Mouse (Mus musculus) embryonic facial prominence, embryonic 14.5 days (tissue): Measurements from ENCODE around the gene Sf1. TPM values are rescaled to one million over a fixed set of nuclear protein-coding genes. Genes with fewer than 3 reads are reported as not detected.

ENCODE experiments used
- ATAC-seq: fragments of 200-750 bp; cut with Nextera tagmentation; 2 replicates; pipeline ENCODE4 v1.8.0; 2017; ENCODE audit warnings: low read depth, moderate number of reproducible peaks, moderate TSS enrichment
- DNase-seq: peaks from one replicate; pipeline ENCODE4 v3.0.0-alpha.2; 2015; ENCODE audit warnings: low spot score
- H3K27ac ChIP-seq: fragments of 300-500 bp; sonication (generic); replicated peaks from 2 replicates; pipeline ENCODE4 v1.5.1; 2014; ENCODE audit warnings: low read depth, mild to moderate bottlenecking, low read length, moderate library complexity
- H3K27me3 ChIP-seq: fragments of 300-500 bp; sonication (generic); replicated peaks from 2 replicates; pipeline ENCODE4 v1.6.1; 2014; ENCODE audit warnings: low read length; ENCODE audit not compliant: control insufficient read depth, insufficient read depth
- H3K36me3 ChIP-seq: fragments of 300-500 bp; sonication (generic); 2 replicates; pipeline ENCODE4 v1.6.1; 2014; ENCODE audit warnings: low read length, mixed read lengths; ENCODE audit not compliant: control insufficient read depth, insufficient read depth
- H3K4me1 ChIP-seq: fragments of 300-500 bp; sonication (generic); 2 replicates; pipeline ENCODE4 v1.6.1; 2014; ENCODE audit warnings: antibody characterized with exemption, low read length; ENCODE audit not compliant: control insufficient read depth, insufficient read depth
- H3K4me2 ChIP-seq: fragments of 300-500 bp; sonication (generic); 2 replicates; pipeline ENCODE4 v1.6.1; 2014; ENCODE audit warnings: low read depth, mild to moderate bottlenecking, low read length, moderate library complexity, mixed read lengths
- H3K4me3 ChIP-seq: fragments of 300-500 bp; sonication (generic); 2 replicates; pipeline ENCODE4 v1.5.1; 2014; ENCODE audit warnings: low read depth, mild to moderate bottlenecking, low read length
- H3K9ac ChIP-seq: fragments of 300-500 bp; sonication (generic); 2 replicates; pipeline ENCODE4 v1.6.1; 2014; ENCODE audit warnings: low read depth, mild to moderate bottlenecking, low read length, moderate library complexity, mixed read lengths
- H3K9me3 ChIP-seq: fragments of 300-500 bp; sonication (generic); 2 replicates; pipeline ENCODE4 v1.6.1; 2016; ENCODE audit warnings: low read length; ENCODE audit not compliant: control insufficient read depth
- WGBS: fragments of 180-500 bp; shearing (Covaris S2); extraction: QIAGEN DNeasy Blood & Tissue Kit; methylation state at CpG from one replicate; pipeline ENCODE4 v1.1.7; 2014; 5-methylcytosine and 5-hydroxymethylcytosine counted together
- polyA plus RNA-seq: library from polyadenylated mRNA; unstranded; fragments of >200 nt; fragmentation: Nextera tagmentation; extraction: Ambion mirVana; gene quantifications from 2 replicates; pipeline ENCODE4 v1.2.1, GENCODE M21; 2014

The Sf1 gene
- polyA plus RNA-seq, 1 experiment from 2014 or later = 135 TPM

DNA sequence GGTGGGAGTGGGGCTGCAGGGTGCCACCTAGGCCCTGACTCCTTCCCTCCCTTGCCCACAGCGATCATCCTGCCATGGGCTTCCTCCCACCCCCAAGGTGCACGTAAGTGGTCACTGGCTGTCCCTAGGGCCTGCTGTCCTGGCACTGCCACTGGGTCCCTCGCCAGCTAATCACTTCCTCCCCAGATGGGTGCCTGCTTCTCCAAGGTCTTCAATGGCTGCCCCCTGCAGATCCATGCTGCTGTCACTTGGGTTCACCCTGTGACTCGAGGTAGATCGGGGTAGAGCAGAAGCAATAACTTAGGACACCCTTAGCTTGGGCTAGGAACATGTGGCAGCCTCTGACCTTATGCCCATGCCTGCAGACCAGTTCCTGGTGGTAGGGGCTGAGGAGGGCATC lies 17.5 kb upstream of the Sf1 start:
- H3K27me3 ChIP-seq = no peaks in the 10 kb centered on the region
- H3K4me3 ChIP-seq = no peak overlapping the region
- no peaks in the 10 kb centered on the region for H3K4me1 ChIP-seq
- no peak for DNase-seq
- H3K27ac ChIP-seq = no peak overlapping the region
- ATAC-seq = no peak
- H3K4me2 ChIP-seq = no peak overlapping the region
- no peak overlapping the region for H3K9ac ChIP-seq
- H3K36me3 ChIP-seq = peaks cover 60% of the 10 kb centered on the region
- H3K9me3 ChIP-seq = no peaks in the 10 kb centered on the region
- 93% methylated on average over 4 of the region's 5 CpGs for WGBS

DNA sequence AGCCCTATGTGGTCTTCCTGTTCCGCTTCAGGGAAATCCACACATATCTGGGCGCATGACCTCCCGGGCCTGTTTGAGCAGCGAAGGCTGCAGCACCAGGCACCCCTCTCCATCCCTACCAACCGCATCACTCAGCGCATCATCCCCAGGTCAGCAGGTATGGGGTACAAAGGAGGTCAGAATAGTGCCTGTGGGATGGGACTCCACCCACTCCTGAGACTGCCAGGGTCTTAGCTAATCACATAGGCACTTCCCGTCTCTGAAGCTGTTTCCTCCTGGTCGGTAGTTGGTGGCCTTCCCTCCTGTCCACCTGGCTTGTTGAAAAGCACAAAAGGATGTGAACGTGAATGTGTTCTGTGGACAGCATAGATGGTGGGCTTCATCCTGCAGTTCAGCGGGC lies 16.8 kb upstream of the Sf1 start:
- WGBS = 86% methylated on average over 10 of the region's 10 CpGs
- no peak overlapping the region for H3K4me2 ChIP-seq
- no peaks in the 10 kb centered on the region for H3K27me3 ChIP-seq
- no peaks in the 10 kb centered on the region for H3K9me3 ChIP-seq
- H3K27ac ChIP-seq = no peak overlapping the region
- no peak for DNase-seq
- peaks cover 60% of the 10 kb centered on the region for H3K36me3 ChIP-seq
- H3K4me3 ChIP-seq = no peak overlapping the region
- no peaks in the 10 kb centered on the region for H3K4me1 ChIP-seq
- no peak for ATAC-seq
- H3K9ac ChIP-seq = no peak overlapping the region

DNA sequence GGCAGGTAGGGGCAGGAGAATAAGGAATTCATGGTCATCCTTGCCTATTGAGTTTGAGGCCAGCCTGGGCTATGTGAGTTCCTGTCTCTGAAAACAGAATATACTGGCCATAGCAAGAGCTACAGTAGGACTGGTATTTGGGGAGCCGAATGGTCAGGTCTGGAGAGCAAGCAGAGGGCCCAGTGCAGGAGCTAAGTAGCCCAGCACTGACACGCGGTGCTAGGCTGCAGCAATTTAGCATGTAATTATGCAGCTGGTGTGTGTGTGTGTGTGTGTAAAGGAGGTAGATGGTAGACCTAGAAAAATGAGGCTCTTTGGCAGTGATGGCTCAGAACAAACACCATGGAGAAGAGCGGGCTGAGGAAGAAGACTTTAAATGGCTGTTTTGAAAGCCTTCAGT lies 15.9 kb upstream of the Sf1 start:
- no peaks in the 10 kb centered on the region for H3K4me1 ChIP-seq
- no peaks in the 10 kb centered on the region for H3K27me3 ChIP-seq
- no peak overlapping the region for H3K4me2 ChIP-seq
- no peak overlapping the region for H3K9ac ChIP-seq
- DNase-seq (no peak), ATAC-seq (no peak)
- H3K36me3 ChIP-seq = peaks cover 62% of the 10 kb centered on the region
- H3K4me3 ChIP-seq = no peak overlapping the region
- no peak overlapping the region for H3K27ac ChIP-seq
- no peaks in the 10 kb centered on the region for H3K9me3 ChIP-seq
- WGBS = 90% methylated on average over 4 of the region's 4 CpGs

DNA sequence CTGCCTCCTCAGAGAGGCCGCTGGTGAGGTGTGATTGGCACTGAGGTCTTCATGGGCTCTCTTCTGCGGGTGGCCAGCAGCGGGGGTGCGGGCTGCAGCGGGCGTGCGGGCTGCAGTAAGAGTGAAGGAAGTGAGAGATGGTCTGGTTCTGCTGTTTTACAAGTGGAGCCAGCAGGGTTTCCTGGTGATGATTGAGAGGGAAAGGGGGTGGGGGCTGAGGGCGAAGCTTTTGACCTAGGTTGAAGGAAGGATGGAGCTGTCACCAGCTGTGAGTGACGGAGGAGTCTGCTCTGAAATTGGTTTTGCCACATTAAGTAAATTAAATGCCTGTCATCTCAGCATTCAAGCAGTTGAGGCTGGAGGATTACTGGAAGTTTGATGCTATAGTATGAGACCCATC lies 14.8 kb upstream of the Sf1 start:
- no peak overlapping the region for H3K27ac ChIP-seq
- 59% methylated on average over 9 of the region's 9 CpGs for WGBS

DNA sequence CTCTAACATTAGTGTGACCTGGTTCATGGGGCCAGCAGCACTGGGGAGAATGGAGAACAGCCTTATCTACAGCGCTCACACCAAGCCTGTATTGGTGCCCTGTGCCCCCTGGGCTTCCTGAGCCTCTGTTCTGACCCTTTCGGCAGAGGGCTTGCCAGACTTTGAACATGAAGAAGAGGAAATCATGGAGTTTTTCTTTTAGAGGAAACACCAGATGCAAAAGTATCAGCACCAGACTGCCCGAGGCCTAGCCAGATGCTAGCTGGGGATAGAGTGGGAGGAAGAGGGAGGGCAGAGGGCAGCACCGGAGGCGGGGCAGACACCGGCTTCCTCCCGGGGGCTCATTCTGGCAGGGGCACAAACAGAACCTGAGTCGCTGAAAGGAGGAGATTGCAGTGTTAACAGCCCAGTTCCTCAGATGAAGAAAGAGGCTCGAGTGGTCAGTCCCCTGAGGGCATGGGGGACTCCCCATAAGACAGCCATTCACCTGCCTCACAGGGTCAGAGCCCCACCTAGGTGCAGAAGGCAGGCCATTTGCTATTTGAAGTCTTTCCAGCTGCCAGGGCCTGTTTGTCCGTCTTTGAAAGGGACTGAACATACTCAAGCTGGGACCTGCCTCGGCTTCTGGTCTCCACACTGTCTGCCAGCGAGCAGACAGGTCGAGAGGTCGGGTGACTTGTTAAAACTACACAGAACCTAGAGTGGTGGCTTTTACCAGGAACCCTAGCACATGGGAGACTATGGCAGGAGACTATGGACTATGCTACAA lies 14.1 kb upstream of the Sf1 start:
- Histone ChIP-seq H3K27ac (no peak overlapping the region), H3K4me1 (no peaks in the 10 kb centered on the region), H3K9ac (no peak overlapping the region), H3K9me3 (no peaks in the 10 kb centered on the region), H3K27me3 (no peaks in the 10 kb centered on the region), H3K4me3 (no peak overlapping the region), H3K36me3 (peaks cover 59% of the 10 kb centered on the region), H3K4me2 (no peak overlapping the region)
- DNase-seq (no peak), ATAC-seq (no peak)
- WGBS = 19% methylated on average over 13 of the region's 14 CpGs

More for the DNA sequence above, 14.8 kb upstream of the Sf1 start:
- Histone ChIP-seq H3K4me1 (no peaks in the 10 kb centered on the region), H3K4me2 (no peak overlapping the region), H3K9me3 (no peaks in the 10 kb centered on the region), H3K27me3 (no peaks in the 10 kb centered on the region), H3K36me3 (peaks cover 63% of the 10 kb centered on the region), H3K9ac (no peak overlapping the region), H3K4me3 (no peak overlapping the region)
- ATAC-seq (no peak), DNase-seq (no peak)

DNA sequence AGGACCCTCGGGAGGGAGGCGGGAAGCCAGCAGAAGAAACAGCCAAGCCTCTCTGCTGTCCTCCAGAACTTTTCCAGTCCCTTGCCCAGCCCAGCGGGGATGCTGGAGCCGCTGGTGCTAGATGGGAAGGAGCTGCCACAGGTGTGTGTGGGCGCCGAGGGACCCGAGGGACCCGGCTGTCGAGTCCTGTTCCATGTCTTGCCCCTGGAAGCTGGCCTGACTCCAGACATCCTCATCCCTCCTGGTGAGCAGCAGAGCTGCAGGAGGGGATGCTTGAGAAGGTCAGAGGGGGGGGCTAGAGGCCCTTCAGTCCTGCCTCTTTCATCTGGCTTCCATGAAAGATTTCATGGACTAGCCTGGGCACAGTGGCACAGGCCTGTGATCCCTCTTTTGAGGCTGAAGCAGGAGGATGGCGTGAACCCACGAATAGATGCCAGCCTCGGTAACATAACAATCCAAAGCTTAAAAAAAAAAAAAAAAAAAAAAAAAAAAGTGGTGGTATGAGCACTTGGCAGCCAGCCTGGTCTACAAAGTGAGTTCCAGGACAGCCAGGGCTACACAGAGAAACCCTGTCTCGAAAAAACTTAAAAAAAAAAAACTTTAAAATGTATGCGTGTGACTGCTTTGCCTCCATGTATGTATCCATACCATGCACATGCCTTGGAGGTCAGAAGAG lies 11.9 kb upstream of the Sf1 start:
- no peaks in the 10 kb centered on the region for H3K4me1 ChIP-seq
- H3K9ac ChIP-seq = peak overlapping the region; percentile 19; the same call in 1 of the 2 replicates
- no peak overlapping the region for H3K4me3 ChIP-seq
- no peaks in the 10 kb centered on the region for H3K9me3 ChIP-seq
- DNase-seq (no peak), ATAC-seq (no peak)
- WGBS = 59% methylated on average over 13 of the region's 14 CpGs
- peaks cover 42% of the 10 kb centered on the region for H3K36me3 ChIP-seq
- H3K27me3 ChIP-seq = no peaks in the 10 kb centered on the region
- H3K27ac ChIP-seq = no peak overlapping the region
- H3K4me2 ChIP-seq = no peak overlapping the region

DNA sequence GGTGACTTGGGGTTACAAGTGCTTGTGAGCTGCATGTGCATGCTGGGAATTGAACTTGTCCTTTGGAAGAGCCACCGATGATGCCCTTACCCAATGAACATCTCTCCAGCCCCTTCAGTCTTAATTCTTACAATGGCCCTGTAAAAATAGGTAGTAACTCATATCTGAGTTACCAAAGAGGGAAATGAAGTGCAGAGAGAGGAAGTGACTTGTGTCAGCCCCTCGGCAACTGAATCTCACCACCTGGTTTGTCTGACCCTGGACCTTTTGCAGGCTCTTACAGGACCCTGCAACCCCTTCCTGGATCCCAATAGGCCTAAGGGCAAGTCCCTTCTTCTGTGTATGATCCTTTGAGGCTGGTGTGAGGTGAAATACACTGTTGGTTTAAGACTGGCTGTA lies 11.4 kb upstream of the Sf1 start:
- H3K36me3 ChIP-seq = peaks cover 37% of the 10 kb centered on the region; the same call in 1 of the 2 replicates
- H3K4me3 ChIP-seq = no peak overlapping the region
- H3K4me2 ChIP-seq = no peak overlapping the region
- DNase-seq = no peak
- H3K9ac ChIP-seq = no peak overlapping the region
- no peaks in the 10 kb centered on the region for H3K4me1 ChIP-seq
- no peak for ATAC-seq
- 78% methylated on average over 2 of the region's 2 CpGs for WGBS
- no peak overlapping the region for H3K27ac ChIP-seq
- H3K9me3 ChIP-seq = no peaks in the 10 kb centered on the region
- H3K27me3 ChIP-seq = no peaks in the 10 kb centered on the region

DNA sequence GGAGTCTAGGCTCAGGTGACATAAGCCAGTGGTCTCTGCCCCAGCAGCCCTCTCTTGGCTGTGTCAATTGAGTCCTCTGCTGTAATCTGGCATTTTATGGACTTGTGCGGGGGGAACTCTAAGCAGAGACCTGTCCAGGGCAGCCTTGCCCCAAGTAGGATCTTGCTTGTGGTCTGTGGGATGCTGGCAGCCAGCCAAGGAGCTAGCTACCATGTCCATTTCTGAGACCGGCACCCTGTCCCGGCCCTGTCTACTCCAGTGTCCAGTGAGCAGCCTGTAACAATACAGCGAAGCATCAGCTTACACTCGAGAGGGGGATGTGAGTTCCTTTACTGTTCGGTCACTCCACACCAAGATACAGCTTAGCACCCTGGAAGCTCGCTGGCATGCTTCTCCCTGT lies 9.5 kb upstream of the Sf1 start:
- no peak overlapping the region for H3K4me2 ChIP-seq
- H3K4me3 ChIP-seq = no peak overlapping the region
- no peaks in the 10 kb centered on the region for H3K4me1 ChIP-seq
- H3K9ac ChIP-seq = no peak overlapping the region
- H3K27me3 ChIP-seq = no peaks in the 10 kb centered on the region
- H3K9me3 ChIP-seq = no peaks in the 10 kb centered on the region
- no peak overlapping the region for H3K27ac ChIP-seq
- DNase-seq = no peak
- ATAC-seq = no peak; the same call in 1 of the 2 replicates
- peaks cover 29% of the 10 kb centered on the region; the same call in 1 of the 2 replicates for H3K36me3 ChIP-seq
- WGBS = 76% methylated on average over 7 of the region's 7 CpGs

DNA sequence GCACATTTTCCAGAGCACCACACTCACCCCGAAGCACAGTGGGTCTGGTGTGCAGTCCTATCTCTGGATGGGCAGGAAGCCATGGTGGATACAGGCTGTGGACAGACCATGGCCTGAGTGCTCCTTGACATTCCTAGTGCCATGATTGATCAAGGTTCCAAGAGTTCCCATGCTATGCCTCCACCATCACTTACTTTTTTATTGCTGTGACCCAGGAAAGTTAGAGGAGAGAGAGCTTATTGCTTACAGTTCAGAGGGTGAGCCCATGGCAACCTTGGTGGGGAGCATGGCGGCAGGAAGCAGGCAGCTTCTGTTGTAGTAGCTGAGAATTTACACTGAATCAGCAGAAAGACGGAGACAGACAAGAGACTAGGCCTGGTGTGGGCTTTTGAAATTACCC lies 2.2 kb upstream of the Sf1 start:
- DNase-seq = no peak
- no peak for ATAC-seq
- 91% methylated on average over 3 of the region's 3 CpGs for WGBS
- Histone ChIP-seq H3K27ac (no peak overlapping the region), H3K9me3 (no peaks in the 10 kb centered on the region), H3K9ac (no peak overlapping the region), H3K27me3 (no peaks in the 10 kb centered on the region), H3K36me3 (peaks cover 16% of the 10 kb centered on the region), H3K4me2 (no peak overlapping the region), H3K4me3 (no peak overlapping the region), H3K4me1 (peaks cover 10% of the 10 kb centered on the region)
